Mouse (Mus musculus): ENCODE results near the gene Edrf1. TPM values are rescaled to one million over a fixed set of nuclear protein-coding genes. Genes with fewer than 3 reads are reported as not detected.

The Edrf1 gene
- polyA plus RNA-seq, 1 experiment from 2014 or later, result 25.7 TPM

GRCm38 (mm10) chr7:133620721-133621120 lies 16.6 kb upstream of the Edrf1 start:
- no peak for ATAC-seq
- Histone ChIP-seq H3K27me3 (no peaks in the 10 kb centered on the region), H3K9ac (replicated peaks) (no peak overlapping the region), H3K4me3 (replicated peaks) (no peak overlapping the region), H3K36me3 (no peaks in the 10 kb centered on the region), H3K27ac (no peak overlapping the region), H3K4me1 (replicated peaks) (no peaks in the 10 kb centered on the region), H3K4me2 (replicated peaks) (no peak overlapping the region), H3K9me3 (no peaks in the 10 kb centered on the region)
- WGBS, result 52% methylated on average over 11 of the region's 11 CpGs

- no peak overlapping the region for H3K27ac ChIP-seq
- 84% methylated on average over 5 of the region's 5 CpGs for WGBS
- H3K4me2 ChIP-seq (replicated peaks), result no peak overlapping the region
- H3K9ac ChIP-seq (replicated peaks), result no peak overlapping the region
- H3K4me1 ChIP-seq (replicated peaks), result 0 out of 2 replicates have a peak, but pooled peaks cover 8% of the 10 kb centered on the region
- H3K36me3 ChIP-seq, result no peaks in the 10 kb centered on the region
- no peak for ATAC-seq
- H3K4me3 ChIP-seq (replicated peaks), result no peak overlapping the region
- H3K9me3 ChIP-seq, result no peaks in the 10 kb centered on the region
- no peaks in the 10 kb centered on the region for H3K27me3 ChIP-seq
These were observed 14.1 kb upstream of the Edrf1 start for GRCm38 (mm10) chr7:133623226-133623625.

GRCm38 (mm10) chr7:133627184-133627936 lies 10.0 kb upstream of the Edrf1 start:
- peak; percentile 20; the same call in 1 of the 2 replicates for ATAC-seq
- 34% methylated on average over 14 of the region's 14 CpGs for WGBS
- Histone ChIP-seq H3K27me3 (no peaks in the 10 kb centered on the region), H3K4me3 (replicated peaks) (no peak overlapping the region), H3K4me1 (replicated peaks) (0 out of 2 replicates have a peak, but pooled peaks cover 8% of the 10 kb centered on the region), H3K4me2 (replicated peaks) (no peak overlapping the region), H3K9me3 (no peaks in the 10 kb centered on the region), H3K36me3 (no peaks in the 10 kb centered on the region), H3K9ac (replicated peaks) (no peak overlapping the region), H3K27ac (peak overlapping the region; percentile 54)

- no peaks in the 10 kb centered on the region for H3K36me3 ChIP-seq
- no peak for ATAC-seq
These were observed 6.5 kb upstream of the Edrf1 start for GRCm38 (mm10) chr7:133630821-133631220.

GRCm38 (mm10) chr7:133632476-133632875 lies 4.9 kb upstream of the Edrf1 start:
- 23% methylated on average over 2 of the region's 2 CpGs for WGBS
- no peak overlapping the region for H3K9ac ChIP-seq (replicated peaks)
- H3K4me1 ChIP-seq (replicated peaks), result 0 out of 2 replicates have a peak, but pooled peaks cover 4% of the 10 kb centered on the region
- H3K36me3 ChIP-seq, result no peaks in the 10 kb centered on the region
- no peak overlapping the region for H3K4me2 ChIP-seq (replicated peaks)
- no peak for ATAC-seq
- no peak overlapping the region for H3K4me3 ChIP-seq (replicated peaks)
- no peaks in the 10 kb centered on the region for H3K9me3 ChIP-seq
- no peaks in the 10 kb centered on the region for H3K27me3 ChIP-seq
- no peak overlapping the region for H3K27ac ChIP-seq

More at GRCm38 (mm10) chr7:133630821-133631220, 6.5 kb upstream of the Edrf1 start:
- Histone ChIP-seq H3K9ac (replicated peaks) (no peak overlapping the region), H3K27me3 (no peaks in the 10 kb centered on the region), H3K27ac (no peak overlapping the region), H3K4me2 (replicated peaks) (no peak overlapping the region), H3K4me1 (replicated peaks) (0 out of 2 replicates have a peak, but pooled peaks cover 8% of the 10 kb centered on the region), H3K9me3 (no peaks in the 10 kb centered on the region), H3K4me3 (replicated peaks) (no peak overlapping the region)
- 90% methylated on average over 5 of the region's 5 CpGs for WGBS

- Histone ChIP-seq H3K27ac (no peak overlapping the region), H3K4me2 (replicated peaks) (no peak overlapping the region), H3K27me3 (no peaks in the 10 kb centered on the region), H3K9ac (replicated peaks) (no peak overlapping the region), H3K9me3 (no peaks in the 10 kb centered on the region), H3K4me3 (replicated peaks) (no peak overlapping the region), H3K4me1 (replicated peaks) (peaks cover 13% of the 10 kb centered on the region), H3K36me3 (peaks cover 7% of the 10 kb centered on the region)
- ATAC-seq, result no peak
- 63% methylated on average over 10 of the region's 12 CpGs for WGBS
These were observed 2.3 kb upstream of the Edrf1 start for GRCm38 (mm10) chr7:133634932-133635650.

- H3K27me3 ChIP-seq, result no peaks in the 10 kb centered on the region
- peak overlapping the region; percentile 82 for H3K9ac ChIP-seq (replicated peaks)
- peak overlapping the region; percentile 61 for H3K4me2 ChIP-seq (replicated peaks)
- peaks cover 20% of the 10 kb centered on the region for H3K36me3 ChIP-seq
- H3K4me3 ChIP-seq (replicated peaks), result peak overlapping the region; percentile 97
- H3K4me1 ChIP-seq (replicated peaks), result peaks cover 13% of the 10 kb centered on the region
- H3K9me3 ChIP-seq, result no peaks in the 10 kb centered on the region
- WGBS, result 1% methylated on average over 21 of the region's 21 CpGs
- H3K27ac ChIP-seq, result peak overlapping the region; percentile 94
- peak; percentile 15; the same call in 1 of the 2 replicates for ATAC-seq
These were observed 498 bp upstream of the Edrf1 start for GRCm38 (mm10) chr7:133636738-133637352.

GRCm38 (mm10) chr7:133638306-133638705 lies 963 bp downstream of the Edrf1 start:
- ATAC-seq, result no peak
- Histone ChIP-seq H3K9me3 (no peaks in the 10 kb centered on the region), H3K27me3 (no peaks in the 10 kb centered on the region), H3K27ac (no peak overlapping the region), H3K4me2 (replicated peaks) (peak overlapping the region; percentile 95), H3K4me1 (replicated peaks) (peaks cover 13% of the 10 kb centered on the region), H3K9ac (replicated peaks) (peak overlapping the region; percentile 92), H3K36me3 (peaks cover 33% of the 10 kb centered on the region), H3K4me3 (replicated peaks) (peak overlapping the region; percentile 97)
- 16% methylated on average over 13 of the region's 13 CpGs for WGBS

- Histone ChIP-seq H3K4me3 (replicated peaks) (peak overlapping the region; percentile 97), H3K36me3 (peaks cover 38% of the 10 kb centered on the region), H3K4me1 (replicated peaks) (peaks cover 13% of the 10 kb centered on the region), H3K4me2 (replicated peaks) (peak overlapping the region; percentile 95), H3K9ac (replicated peaks) (no peak overlapping the region; the same call in 1 of the 2 replicates), H3K27ac (no peak overlapping the region), H3K27me3 (no peaks in the 10 kb centered on the region), H3K9me3 (no peaks in the 10 kb centered on the region)
- 94% methylated on average over 13 of the region's 13 CpGs for WGBS
- no peak for ATAC-seq
These were observed 1.5 kb downstream of the Edrf1 start for GRCm38 (mm10) chr7:133638821-133639220.

- no peak overlapping the region for H3K27ac ChIP-seq
- no peaks in the 10 kb centered on the region for H3K9me3 ChIP-seq
- H3K27me3 ChIP-seq, result no peaks in the 10 kb centered on the region
- H3K36me3 ChIP-seq, result peaks cover 88% of the 10 kb centered on the region
- no peak for ATAC-seq
- WGBS, result 91% methylated on average over 6 of the region's 6 CpGs
- no peak overlapping the region for H3K4me2 ChIP-seq (replicated peaks)
- H3K4me1 ChIP-seq (replicated peaks), result no peaks in the 10 kb centered on the region
- H3K4me3 ChIP-seq (replicated peaks), result no peak overlapping the region
- H3K9ac ChIP-seq (replicated peaks), result no peak overlapping the region
These were observed 8.4 kb downstream of the Edrf1 start for GRCm38 (mm10) chr7:133645716-133646115.

GRCm38 (mm10) chr7:133662467-133662866 lies 25.1 kb downstream of the Edrf1 start:
- H3K4me3 ChIP-seq (replicated peaks), result no peak overlapping the region
- no peak for ATAC-seq
- WGBS, result 88% methylated on average over 1 of the region's 1 CpGs
- H3K9ac ChIP-seq (replicated peaks), result no peak overlapping the region
- H3K27ac ChIP-seq, result no peak overlapping the region
- peaks cover 95% of the 10 kb centered on the region for H3K36me3 ChIP-seq
- H3K4me1 ChIP-seq (replicated peaks), result no peaks in the 10 kb centered on the region
- no peaks in the 10 kb centered on the region for H3K27me3 ChIP-seq
- H3K9me3 ChIP-seq, result no peaks in the 10 kb centered on the region
- H3K4me2 ChIP-seq (replicated peaks), result no peak overlapping the region

GRCm38 (mm10) chr7:133669071-133669470 lies 31.7 kb downstream of the Edrf1 start:
- H3K36me3 ChIP-seq, result peaks cover 93% of the 10 kb centered on the region
- H3K4me2 ChIP-seq (replicated peaks), result no peak overlapping the region
- H3K4me1 ChIP-seq (replicated peaks), result no peaks in the 10 kb centered on the region
- 100% methylated on average over 1 of the region's 1 CpGs for WGBS
- no peaks in the 10 kb centered on the region for H3K27me3 ChIP-seq
- H3K9ac ChIP-seq (replicated peaks), result no peak overlapping the region
- no peak overlapping the region for H3K27ac ChIP-seq
- H3K9me3 ChIP-seq, result no peaks in the 10 kb centered on the region
- no peak for ATAC-seq
- no peak overlapping the region for H3K4me3 ChIP-seq (replicated peaks)

All from midbrain, embryonic 13.5 days (tissue).